Mouse (Mus musculus) layer of hippocampus, adult 9-11 months (tissue): ENCODE data around the gene Ppp1r11.

Source experiments
- DNase-seq: peaks from one replicate; pipeline ENCODE4 v3.0.0; 2022

The Ppp1r11 gene

DNA sequence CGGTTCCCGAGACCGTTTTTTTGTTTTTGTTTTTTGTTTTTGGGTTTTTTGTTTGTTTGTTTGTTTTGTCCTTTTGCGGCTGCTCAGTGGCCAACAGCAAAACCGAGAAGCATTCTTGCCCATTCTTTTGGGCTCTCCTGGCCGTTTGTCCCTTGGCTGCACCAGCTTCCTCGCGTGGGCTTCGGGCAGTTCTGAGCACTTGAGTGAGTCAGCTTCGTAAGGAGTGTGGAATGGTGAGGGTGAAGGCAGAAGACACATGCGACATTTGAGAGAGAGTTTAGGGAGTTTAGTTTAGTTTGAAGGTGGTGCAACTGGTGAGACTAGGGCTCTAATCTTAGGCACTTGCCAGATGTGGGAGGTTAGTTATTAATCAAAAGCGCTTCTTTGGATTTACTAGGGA, 7.3 kb upstream of the Ppp1r11 start:
- no peak for DNase-seq

DNA sequence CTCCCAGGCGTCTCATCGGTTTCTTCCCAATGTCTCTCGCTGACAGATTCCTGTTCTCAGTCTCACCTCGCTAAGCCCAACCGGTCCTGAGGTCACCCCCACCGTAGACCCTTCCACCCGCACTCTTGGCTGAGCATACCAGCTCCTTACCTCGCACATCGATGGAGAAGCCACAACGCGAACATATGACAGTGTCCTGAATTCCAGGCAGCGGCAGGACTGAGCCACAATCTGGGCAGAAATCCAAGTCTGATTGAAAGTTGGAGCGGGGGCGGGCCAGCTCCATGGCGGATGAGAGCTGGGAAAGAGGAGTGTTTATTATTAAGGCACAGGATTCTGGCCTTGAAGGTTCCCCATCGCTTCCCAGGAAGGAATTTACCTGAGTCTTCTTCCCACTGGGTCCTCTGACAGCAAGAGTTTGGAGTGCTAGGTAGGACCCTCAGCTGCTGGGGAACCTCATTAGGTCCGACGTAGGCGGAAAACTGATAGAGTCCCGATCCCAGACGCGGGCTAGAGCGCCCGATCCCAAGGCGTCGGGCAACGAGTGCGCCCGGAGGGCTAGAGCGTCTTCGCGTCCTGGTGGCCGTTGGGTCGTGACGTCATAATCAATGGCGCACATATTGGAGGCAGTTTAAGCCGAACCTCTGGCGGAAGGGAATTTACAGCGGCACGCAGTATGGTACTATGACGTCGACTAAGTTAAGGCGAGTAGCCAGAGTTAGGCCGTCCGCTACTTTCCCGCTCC, 6.6 kb upstream of the Ppp1r11 start, which contains the start of the genes Znrd1 and Znrd1as:
Znrd1 (minus strand) TSS at position 561 of the 745 bp plus-strand sequence.
Znrd1as (plus strand) TSS at position 594 of the 745 bp plus-strand sequence.
- DNase-seq: peak; percentile 97

DNA sequence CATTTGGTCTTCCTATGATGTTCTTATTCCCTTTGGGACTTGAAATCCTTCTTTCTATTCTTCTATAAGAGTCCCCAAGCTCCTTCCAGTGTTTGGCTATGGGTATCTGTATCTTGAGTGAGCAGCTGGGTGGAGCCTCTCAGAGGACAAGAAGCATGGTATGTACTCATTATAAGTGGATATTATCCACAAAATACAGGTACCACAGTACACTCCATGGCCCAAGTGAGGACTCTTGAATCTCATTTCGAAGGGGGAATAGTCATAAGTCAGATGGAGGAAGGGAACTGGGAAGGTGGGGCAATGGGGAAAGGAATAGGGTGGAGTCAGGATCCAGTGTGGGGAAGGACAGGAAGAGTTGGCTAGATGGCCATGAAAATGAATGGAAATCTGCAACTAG, 1.5 kb upstream of the Ppp1r11 start:
- no peak for DNase-seq

DNA sequence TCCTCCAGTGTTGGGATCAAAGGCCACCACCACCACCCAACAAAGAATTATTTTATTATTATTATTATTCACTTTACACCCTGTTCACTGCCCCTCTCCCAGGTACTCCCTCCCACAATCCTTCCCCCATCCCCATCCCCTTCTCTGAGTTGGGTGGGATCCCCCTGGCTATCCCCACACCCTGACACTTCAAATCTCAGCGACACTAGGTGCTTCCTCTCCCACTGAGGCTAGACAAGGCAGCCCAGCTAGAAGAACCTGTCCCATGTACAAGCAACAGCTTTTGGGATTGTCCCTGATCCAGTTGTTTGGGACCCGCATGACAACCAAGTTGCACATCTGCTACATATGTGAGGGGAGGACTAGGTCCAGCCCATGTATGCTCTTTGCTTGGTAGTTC, 1.1 kb upstream of the Ppp1r11 start:
- no peak for DNase-seq

DNA sequence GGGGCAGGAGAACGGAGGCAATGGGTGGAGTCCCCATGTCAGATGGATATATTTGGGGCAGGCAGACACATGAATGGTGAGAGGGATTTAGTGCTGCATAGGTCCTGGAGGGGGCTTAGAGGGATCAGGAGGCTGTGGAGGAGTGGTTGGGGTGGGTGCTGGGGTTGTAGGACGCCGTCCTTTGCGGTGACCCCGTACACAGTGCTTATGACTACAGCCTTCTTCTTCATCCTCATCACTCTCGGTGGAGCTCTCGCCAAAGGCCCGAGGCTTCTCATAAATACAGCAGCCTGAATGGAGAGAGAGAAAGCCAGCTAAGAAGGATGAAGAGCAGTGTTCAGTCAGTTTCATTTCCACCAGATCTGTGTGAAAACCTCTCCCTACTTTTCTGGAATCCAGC, 2.3 kb downstream of the Ppp1r11 start:
- no peak for DNase-seq

DNA sequence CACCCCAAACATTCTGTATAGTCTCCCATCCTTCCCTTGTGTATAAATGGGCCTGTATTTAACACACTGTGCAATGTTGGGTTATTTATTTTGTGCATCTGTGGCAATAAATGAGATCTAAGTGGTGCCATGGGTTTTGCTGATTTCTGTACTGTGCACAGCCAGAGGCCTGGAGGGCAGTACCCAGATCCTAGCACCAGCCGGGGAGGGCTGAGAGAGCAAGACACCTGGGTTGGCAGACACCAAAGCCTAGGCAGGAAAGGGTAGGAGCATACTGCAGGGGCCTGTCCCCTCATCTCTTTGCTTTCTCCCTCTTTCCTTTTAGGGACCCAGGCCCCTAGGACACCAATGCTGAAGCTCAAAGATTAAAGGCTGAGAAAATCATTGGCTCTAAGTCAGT, 3.3 kb downstream of the Ppp1r11 start:
- DNase-seq: no peak

DNA sequence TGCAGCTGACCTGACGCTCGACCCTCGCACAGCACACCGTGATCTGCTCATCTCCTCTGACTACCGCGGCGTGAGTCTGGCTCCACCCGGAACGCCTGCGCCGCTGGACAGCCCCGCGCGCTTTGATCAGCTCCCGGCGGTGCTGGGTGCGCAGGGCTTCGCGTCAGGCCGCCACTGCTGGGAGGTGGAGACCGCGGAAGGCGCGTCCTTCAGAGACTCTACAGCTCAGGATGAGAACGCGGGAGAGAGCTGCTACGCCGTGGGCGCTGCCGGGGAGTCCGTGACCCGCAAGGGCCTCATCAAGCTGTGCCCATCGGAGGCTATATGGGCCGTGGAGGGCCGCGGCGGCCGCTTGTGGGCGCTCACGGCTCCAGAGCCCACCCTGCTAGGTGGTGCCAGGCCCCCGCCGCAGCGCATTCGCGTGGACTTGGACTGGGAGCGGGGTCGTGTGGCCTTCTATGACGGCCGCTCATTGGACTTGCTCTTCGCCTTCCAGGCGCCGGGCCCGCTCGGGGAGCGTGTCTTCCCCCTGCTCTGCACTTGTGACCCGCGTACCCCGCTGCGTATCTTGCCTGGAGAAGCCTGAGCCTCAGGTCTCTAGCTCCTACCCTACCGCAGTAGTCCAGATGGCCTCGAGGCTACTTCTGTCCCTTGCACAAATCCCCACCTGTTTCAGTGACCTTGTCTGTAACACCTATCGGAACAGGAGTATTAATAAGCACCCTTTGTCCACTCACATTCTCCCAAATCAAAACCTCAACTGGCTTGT, 4.3 kb downstream of the Ppp1r11 start:
- no peak for DNase-seq

DNA sequence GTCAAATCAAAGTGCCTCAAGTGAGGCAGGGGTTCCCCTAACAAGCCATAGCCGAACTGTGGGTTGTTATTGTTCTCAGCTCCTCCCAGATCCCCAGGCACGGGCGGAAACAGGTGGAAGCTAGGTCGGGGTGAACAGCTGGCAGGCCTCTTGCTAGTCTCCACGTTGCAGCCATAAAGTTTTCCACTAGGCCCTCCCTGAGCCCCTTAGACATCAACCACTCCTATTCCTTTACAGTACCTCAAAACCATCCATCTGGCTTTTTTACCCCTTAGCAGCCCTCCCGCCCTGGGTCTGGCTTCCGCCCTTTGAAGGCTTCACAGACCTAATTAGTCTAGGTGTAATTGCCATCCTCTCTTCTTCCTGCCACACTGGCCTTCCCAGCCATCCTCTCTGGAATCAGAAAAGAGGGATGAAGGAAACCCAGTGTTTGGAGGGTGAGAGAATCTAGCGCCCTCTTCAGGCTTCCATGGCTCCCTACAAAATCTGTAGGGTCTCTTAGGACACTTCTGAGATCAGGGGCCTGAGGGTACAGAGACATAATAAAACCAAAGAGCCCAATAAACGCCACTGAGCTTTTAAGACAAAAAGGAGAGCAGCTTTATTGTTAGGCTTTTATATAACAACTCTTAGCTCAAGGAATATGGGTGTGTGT, 7.3 kb downstream of the Ppp1r11 start:
- DNase-seq: no peak

DNA sequence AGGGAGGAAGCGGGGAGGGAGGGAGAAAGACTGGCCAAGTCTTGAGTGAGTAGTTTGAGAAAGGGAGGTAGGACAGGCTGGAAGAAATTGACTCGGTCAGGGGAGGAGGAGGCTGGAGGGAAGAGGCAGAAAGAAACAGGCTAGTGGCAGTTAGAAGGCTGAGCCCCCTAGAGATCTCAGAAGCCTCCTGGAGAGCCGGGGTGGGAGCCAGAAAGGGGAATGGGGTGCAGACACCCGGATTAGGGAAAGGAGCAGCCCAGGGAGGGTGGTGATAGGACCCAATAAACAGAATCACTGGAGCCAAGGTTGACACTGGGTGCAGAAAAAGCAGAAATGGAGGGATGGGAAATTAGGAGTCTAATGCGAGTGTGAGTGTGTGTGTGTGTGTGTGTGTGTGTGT, 7.8 kb downstream of the Ppp1r11 start:
- DNase-seq: no peak

DNA sequence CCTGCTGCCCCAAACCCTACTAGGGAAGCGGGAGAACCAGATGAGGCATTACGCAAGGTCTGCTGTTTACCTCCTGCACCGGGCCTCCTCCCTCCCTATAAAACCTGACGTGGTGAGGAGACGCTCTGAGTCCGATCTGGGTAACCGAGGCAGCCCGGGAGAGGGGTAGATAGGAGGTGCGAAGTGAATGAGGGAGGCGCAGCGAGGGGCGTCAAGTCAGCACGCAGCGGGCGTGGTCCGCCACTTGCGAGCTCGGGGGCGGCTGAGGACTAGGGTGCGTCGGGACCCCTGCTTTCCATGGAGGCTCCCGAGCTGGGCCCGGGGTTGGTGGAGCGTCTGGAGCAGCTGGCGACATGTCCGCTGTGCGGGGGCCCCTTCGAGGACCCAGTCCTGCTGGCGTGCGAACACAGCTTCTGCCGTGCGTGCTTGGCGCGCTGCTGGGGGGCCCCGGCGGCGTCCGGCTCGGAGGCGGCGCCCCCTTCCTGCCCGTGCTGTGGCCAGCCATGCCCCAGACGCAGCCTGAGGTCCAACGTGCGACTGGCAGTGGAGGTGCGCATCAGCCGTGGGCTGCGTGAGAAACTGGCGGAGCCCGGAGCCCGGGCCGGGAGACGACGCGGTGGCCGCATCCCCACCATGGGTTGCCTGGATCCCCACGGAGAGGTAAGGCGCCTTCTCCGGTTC, 8.6 kb downstream of the Ppp1r11 start, which contains the start of gene Rnf39:
Rnf39 (plus strand) TSS at position 128 of the 681 bp plus-strand sequence.
- DNase-seq: no peak

DNA sequence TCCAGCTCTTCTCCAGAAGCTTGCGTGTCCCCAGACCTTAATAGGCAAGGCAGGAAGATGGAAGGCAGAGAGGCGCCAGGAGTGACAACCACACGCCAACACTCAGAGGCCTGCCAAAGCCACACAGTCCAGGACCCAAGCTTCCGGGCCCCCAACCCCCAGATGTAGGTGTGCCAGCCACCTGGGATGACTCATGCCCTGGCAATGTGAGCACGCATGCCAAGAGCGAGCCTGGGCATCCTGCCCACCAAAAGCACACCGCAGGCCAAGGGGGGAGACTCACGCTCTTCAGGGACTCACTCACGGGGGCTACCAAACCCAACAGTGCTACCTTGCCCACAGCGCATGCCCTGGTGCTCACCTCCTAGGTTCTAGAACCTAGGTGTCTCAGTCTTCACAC, 9.2 kb downstream of the Ppp1r11 start:
- no peak for DNase-seq

DNA sequence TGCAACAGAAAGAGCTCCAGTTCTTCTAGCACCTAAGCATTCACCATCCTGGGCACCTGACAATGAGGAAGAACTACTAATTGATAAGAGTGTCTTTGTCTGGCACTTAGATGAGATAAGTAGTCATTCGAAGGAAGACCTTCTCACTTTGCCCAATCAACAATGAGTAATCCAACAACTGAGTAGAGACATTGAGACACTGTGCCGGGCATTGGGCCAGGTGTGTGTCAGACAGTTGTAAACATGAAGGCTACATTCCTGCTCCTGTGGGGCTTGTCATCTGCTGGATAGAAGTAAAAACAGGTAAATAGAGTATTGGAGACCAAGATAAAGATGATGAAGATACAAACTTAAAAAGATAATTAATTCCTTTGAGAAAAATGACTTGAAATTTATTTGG, 13.5 kb downstream of the Ppp1r11 start:
- no peak for DNase-seq

DNA sequence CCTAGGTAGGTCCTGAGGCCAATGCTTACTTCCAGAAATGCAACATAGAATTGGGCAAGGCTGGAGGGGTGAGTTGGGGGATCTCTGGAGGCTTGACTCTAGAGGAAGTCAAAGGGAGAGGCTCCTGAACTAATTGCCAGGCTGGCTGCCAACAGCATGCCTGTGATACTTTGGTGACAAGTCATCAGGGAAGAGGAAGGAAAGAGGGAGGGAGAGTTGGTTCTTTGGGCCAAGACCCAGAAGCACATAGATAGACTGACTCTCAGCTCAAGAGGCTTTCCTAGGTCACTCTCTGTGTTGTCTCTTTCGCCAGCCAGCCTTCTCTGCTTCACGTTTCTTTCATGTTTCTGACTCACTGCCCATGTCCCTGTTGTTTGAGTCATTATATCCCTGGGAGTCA, 19.7 kb downstream of the Ppp1r11 start:
- no peak for DNase-seq

DNA sequence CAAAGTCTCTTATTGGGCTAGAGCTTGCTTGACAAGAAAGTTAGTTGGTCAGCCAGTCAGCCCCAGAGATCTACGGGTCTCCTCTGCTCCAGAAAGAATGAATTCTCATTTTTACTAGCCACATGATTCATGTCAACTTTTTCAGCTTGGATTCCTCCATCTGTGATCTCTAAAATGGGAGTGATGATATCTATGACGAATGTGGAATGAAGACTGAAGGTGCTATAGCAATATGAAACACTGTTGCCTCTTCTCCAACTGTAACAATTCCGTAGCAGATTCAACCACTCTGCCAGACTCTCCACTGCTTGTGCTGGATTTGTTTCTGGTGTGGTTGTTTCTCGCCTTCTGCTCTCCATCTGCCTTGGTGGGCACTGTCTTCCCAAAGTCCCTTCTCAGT, 20.4 kb downstream of the Ppp1r11 start:
- no peak for DNase-seq

DNA sequence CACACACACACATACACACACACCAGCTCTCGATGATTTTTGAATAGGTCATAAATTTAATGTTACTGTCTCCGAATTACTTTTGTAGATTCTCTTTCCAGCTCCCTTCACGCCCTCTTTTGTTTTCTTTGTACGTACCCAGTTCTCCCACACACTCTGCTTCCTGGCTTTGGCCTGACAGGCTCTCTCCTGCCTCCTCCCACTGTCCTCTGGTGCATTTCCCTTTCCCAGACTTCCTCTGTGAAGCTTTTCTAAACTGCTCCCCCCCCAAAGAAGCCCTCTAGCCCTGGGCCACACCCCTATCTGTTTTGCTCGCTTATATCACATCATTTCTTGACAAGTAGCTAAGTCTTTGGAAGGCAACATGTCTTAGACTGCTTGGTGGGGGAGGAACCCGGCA, 21.3 kb downstream of the Ppp1r11 start:
- no peak for DNase-seq

DNA sequence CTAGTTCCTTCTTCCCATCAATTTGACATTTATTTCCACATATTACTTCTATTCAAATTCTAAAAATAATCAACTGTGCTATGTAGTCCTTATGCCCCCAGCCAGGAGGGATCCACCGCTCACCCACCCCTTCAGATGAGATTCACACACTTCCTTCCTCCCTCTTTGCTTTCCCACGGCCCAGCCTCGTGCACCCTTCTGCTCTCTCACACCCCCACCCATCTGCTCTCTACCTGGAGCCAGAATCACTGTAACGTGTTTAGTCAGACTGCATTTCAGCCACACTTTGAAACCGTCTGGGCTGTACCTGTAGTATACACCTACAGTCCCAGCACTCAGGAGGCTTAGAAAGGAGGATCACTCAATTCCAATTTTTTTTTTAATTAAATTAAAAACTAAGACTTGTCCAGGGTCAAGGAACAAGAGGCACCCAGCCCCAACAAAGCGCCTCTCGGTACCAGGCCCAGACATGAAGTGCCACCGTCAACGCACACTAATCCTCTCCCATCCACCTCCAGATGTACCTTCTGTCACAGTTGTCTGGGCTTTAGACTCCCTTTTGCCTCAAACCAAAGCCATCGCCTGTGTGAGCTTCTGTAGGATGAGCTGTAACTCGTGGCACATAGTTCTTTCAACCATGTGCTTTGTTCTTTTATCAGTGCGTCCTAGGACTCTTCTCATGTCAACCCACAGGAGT, 22.2 kb downstream of the Ppp1r11 start:
- DNase-seq: no peak

DNA sequence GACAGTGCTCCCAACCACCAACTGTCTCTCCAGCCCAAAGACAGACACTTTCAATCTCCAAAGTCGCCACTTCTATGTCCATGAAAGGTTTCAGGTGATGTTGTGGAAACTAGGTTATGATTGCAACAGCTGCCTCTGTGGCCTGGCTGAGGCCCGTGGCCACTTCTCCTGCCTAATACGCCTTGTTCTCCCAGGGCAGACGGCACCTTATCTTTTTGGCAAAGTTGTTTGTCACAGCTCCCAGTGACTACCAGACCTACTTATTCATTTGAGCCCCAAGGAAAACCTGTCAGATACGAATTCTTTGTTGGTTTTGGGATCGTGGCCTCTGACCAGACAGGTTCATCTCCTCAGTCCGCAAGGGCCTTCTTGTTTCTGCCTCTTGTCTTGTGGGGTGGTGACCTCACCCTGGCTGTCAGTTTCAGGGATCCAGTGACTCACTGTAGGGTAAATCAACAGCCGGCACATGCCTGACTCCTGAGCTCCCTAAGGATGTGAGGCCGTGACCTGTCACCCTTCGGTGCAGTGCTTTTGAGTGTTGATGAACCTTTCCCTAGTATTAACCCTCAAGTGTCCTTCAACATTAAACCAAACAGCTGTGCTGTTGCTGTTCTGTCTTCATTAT, 23.9 kb downstream of the Ppp1r11 start:
- no peak for DNase-seq

DNA sequence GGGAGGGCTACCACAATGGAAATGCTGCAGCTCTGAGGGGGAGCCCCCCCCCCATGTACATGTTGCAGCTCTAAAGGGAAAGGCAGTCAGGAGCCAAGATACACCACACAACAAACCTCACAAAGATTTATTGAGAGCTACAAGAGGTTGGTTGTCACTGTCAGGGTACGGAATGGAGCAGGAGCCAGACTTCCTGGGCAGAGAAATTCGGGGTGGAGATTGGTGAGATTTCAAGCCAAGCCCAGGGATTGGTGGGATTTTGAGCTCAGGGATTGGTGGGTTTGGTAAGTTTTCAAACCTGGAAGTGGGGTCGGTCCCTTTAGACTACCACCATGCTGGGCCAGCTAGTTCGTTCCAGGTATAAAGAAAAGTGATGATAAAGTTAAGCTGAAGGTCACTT, 28.1 kb downstream of the Ppp1r11 start:
- no peak for DNase-seq

DNA sequence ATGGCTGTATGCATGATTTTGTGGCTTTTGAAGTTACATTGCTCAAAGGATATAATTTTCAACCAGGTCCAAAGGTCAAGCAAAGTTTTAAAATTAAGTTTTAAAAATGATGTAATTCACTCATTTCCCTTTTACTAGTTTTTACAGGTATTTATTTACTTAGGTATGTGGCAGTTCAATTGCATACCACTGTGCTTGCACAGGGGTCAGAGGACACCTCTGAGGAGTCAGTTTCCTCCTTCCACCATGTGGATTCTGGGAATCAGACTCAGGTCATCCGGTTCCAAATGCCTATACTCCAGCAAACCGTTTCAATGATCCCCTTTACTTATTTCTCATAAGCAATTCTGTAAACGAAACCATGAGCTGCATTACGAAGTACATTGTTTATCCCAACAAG, 28.8 kb downstream of the Ppp1r11 start:
- DNase-seq: no peak

DNA sequence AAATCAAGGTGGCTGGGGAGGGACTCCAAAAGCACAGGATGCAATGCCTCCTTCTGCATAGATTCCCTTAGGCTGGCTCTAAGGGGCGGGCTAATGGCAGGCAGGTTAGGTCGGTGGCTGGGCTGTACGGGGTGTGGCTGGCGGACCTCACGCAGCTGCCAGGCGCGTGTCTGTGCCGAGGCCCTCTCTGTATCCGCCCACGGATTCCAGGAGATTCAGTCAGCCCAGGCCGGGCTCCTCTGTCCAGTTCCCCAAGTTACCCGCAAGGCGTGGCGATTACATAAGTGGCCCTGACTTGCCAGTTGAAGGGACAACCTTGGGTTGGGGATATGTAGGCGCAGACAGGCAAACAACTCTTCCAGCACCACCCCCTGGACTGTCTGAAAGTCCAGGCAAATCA, 31.3 kb downstream of the Ppp1r11 start:
- no peak for DNase-seq

DNA sequence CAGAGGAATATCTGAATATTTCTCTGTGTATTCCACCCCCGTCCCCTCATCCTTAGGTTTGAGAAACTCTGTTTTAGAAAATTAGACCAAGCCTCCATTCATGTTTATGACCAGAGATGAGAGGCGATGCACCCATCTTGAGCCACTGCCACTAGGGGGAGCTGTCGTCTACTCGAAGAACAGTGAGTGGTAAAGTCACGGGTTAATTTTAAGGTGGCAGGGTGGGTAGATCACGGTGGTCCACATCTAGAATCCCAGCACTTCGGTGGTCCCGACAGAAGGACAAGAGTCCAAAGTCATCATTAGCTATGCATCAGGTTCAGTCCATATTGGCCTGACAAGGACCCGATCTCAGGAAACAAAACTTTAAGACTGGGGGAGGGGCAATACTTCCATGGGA, 36.5 kb downstream of the Ppp1r11 start:
- peak; percentile 32 for DNase-seq

DNA sequence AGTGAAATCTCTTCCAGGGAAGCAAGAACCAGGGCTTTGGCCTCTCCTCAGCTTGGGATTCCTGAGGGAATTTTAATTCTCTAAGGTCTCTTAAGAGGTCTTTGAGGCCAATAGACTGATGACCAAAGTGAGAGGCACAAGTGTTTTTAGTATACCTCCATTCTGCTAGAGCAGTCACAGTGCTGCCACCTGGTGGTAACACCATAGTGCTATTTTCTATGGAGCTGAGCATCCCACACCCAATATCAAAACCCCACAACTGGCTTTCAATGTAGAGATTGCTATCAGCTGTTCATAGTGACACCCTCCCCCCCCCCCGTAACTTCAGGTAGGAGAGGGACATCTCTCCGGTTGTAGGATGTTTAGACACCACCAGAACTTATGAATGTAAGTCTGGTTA, 37.4 kb downstream of the Ppp1r11 start:
- peak; percentile 73 for DNase-seq
